Mouse (Mus musculus): ENCODE data around the gene Samd4. TPM values are rescaled to one million over a fixed set of nuclear protein-coding genes. Genes with fewer than 3 reads are reported as not detected.

The Samd4 gene
- polyA plus RNA-seq (2017; shearing (Covaris generic)) = not detected

GRCm38 (mm10) chr14:46882431-46883067 is at the start of gene Samd4:
TSS of gene Samd4 (plus strand) at chr14:46882854.
- peak; percentile 42 for ATAC-seq

- no peak for ATAC-seq
Observed at GRCm38 (mm10) chr14:46839326-46839725, 43.3 kb upstream of the Samd4 start.

- no peak for ATAC-seq
Observed at GRCm38 (mm10) chr14:46845706-46846105, 36.9 kb upstream of the Samd4 start.

- no peak for ATAC-seq
Observed at GRCm38 (mm10) chr14:46848063-46848590, 34.5 kb upstream of the Samd4 start.

GRCm38 (mm10) chr14:46848736-46849135 is 33.9 kb upstream of the Samd4 start:
- ATAC-seq = no peak

- no peak for ATAC-seq
Observed at GRCm38 (mm10) chr14:46849769-46850168, 32.9 kb upstream of the Samd4 start.

- no peak for ATAC-seq
Observed at GRCm38 (mm10) chr14:46853677-46854076, 29.0 kb upstream of the Samd4 start.

- no peak for ATAC-seq
Observed at GRCm38 (mm10) chr14:46862922-46863321, 19.7 kb upstream of the Samd4 start.

GRCm38 (mm10) chr14:46880935-46881334 is 1.7 kb upstream of the Samd4 start:
- ATAC-seq = peak; percentile 66

- no peak for ATAC-seq
Observed at GRCm38 (mm10) chr14:46881581-46882430, 848 bp upstream of the Samd4 start.

GRCm38 (mm10) chr14:46883068-46883870 is 615 bp downstream of the Samd4 start:
- no peak for ATAC-seq

GRCm38 (mm10) chr14:46883871-46884441 is 1.3 kb downstream of the Samd4 start:
- ATAC-seq = peak; percentile 29

GRCm38 (mm10) chr14:46884701-46885428 is 2.2 kb downstream of the Samd4 start:
- peak; percentile 31 for ATAC-seq

- no peak for ATAC-seq
Observed at GRCm38 (mm10) chr14:46885429-46885755, 2.7 kb downstream of the Samd4 start.

- no peak for ATAC-seq
Observed at GRCm38 (mm10) chr14:46885891-46886301, 3.2 kb downstream of the Samd4 start.

- ATAC-seq = no peak
Observed at GRCm38 (mm10) chr14:46889096-46889495, 6.4 kb downstream of the Samd4 start.

GRCm38 (mm10) chr14:46893961-46894360 is 11.3 kb downstream of the Samd4 start:
- ATAC-seq = no peak

GRCm38 (mm10) chr14:46897953-46898352 is 15.3 kb downstream of the Samd4 start:
- no peak for ATAC-seq

- ATAC-seq = no peak
Observed at GRCm38 (mm10) chr14:46898626-46899025, 16.0 kb downstream of the Samd4 start.

GRCm38 (mm10) chr14:46902498-46903087 is 19.9 kb downstream of the Samd4 start:
- ATAC-seq = no peak

- no peak for ATAC-seq
Observed at GRCm38 (mm10) chr14:46904276-46904675, 21.6 kb downstream of the Samd4 start.

Measured in CD4-positive, CD25-positive, alpha-beta regulatory T cell, adult 4 months (primary cell).